Mouse (Mus musculus) gastrocnemius, postnatal 25 days (tissue): ENCODE measurements around the gene Sh2b3. TPM values are rescaled to one million over a fixed set of nuclear protein-coding genes. Genes with fewer than 3 reads are reported as not detected.
A peak's percentile ranks its signal among the peaks of the same experiment; 100 is the strongest.

ENCODE experiments used
- DNase-seq: peaks from one replicate; pipeline ENCODE4 v3.0.0; 2022
- total RNA-seq, 2 experiments: library from RNA; stranded (reverse); gene quantifications; 1 replicate in 1 of 2; 2 replicates in 1 of 2; pipeline ENCODE4 v1.2.3; 2021

Gene Sh2b3
- total RNA-seq, 2 experiments from 2014 or later = 12.1 to 14.9 TPM

GRCm38 (mm10) chr5:121823668-121824067, 13.8 kb downstream of the Sh2b3 start:
- DNase-seq = no peak

- DNase-seq = no peak
Measured at GRCm38 (mm10) chr5:121822786-121823505, 14.5 kb downstream of the Sh2b3 start.

GRCm38 (mm10) chr5:121821552-121821951, 15.9 kb downstream of the Sh2b3 start:
- DNase-seq = no peak

GRCm38 (mm10) chr5:121821116-121821515, 16.3 kb downstream of the Sh2b3 start:
- DNase-seq = no peak

DNA sequence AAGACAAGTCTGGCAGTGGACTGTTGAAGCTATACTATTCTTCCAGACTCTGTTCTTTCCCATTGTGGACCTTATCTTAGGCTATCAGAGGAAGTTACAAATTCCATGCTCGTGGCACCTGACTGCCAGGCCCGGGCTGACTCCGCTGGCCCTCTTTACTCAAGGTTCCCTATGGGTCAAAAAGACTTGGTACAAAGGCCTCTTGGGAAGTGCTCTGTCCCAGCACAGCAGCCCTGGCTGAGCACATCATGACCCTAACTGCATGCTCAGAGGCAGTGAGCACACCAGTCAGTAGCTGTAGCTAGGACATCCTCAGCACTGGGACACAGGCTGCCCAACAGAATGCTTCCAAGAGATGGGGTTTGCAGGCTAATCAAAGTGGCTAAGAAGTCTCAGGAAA, 16.8 kb downstream of the Sh2b3 start:
- no peak for DNase-seq

GRCm38 (mm10) chr5:121820161-121820560, 17.3 kb downstream of the Sh2b3 start:
- DNase-seq = no peak

DNA sequence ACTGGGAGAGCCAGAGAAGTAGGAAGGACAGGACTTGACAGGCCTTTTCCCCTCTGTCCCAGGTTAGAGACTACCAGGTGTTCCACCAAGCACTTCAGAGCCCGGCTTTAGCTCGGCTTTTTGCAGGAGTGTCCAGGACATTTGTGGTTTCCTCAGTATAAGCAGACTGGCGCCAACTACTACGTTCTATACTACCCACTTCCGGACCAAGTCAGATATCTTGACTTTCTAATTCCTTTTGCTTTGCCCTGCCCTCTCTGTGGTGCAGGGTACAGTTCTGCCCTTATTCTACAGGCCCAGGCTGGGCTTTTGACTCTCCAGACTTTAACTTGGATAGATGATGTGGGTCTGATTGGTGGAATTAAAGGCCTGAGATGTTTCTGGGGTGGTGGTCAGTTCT, 17.9 kb downstream of the Sh2b3 start:
- DNase-seq = no peak

DNA sequence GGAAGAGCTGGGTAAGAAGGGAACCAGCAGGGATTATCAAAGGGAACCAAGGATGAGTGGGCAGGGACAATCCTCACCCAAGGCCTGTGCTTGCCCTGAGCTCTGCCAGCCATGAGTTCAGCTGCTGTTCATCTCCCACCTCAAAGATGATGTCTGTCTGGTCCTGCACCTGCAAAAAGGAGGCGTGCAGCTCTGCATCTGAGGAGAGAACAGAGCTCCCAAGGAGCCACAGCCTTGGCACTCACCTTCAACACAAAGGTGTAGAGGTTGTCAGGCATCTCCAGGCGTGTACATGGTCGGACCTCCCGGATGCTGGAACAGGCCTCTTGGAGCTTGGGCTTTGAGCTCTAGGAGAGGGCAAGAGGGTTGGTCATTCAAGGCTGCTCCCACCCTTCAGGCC, 18.6 kb downstream of the Sh2b3 start:
- no peak for DNase-seq

- no peak for DNase-seq
Measured at GRCm38 (mm10) chr5:121818401-121818800, 19.0 kb downstream of the Sh2b3 start.

DNA sequence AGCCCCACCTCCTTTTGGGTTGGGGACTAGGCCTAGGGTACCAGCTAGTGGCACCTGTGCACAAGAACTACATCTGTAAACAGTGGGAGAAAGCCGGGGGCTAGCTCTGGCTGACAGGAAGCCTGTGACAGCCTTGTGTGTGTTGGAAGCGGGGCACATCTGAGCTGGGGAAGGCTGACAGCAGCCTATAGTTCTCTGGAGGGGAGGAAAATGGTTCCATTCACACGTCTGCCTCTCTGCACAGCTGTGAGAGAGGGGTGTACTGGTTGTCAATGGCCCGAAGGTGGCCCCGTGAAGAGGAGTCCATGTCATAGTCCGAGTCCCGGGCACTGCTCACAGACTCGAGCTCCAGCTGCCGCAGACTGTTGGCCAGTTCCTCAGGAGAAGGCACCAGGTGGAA, 19.9 kb downstream of the Sh2b3 start:
- no peak for DNase-seq

- no peak for DNase-seq
Measured at GRCm38 (mm10) chr5:121816611-121817010, 20.8 kb downstream of the Sh2b3 start.

DNA sequence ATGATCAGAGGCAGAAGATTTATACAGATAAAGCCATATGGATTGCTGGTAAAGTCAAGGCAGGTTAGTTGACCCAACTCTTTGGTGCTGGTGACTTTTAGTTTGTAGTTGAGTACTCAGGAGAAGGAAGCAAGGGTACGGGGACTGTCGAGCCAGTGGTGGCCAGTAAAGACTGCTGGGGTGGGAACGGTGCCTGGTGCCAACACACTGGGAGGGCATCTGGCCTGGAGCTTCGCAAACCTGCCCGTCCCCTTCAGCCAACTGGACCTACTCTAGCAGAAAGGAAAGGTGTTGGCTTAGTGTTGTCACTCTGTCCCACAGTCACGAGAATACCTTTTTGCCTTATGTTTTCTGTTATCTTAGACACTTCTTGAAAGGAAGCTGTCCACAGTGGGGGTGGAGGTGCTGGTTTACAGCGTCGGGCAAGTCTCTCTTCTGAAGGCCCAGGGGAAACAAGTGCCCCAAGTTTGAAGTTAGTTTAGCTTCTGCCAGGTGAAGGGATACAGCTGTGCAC, 21.5 kb downstream of the Sh2b3 start:
- DNase-seq = no peak

GRCm38 (mm10) chr5:121815067-121815466, 22.4 kb downstream of the Sh2b3 start:
- peak; percentile 53 for DNase-seq

GRCm38 (mm10) chr5:121813744-121814143, 23.7 kb downstream of the Sh2b3 start:
- DNase-seq = no peak

- DNase-seq = no peak
Measured at GRCm38 (mm10) chr5:121812526-121813243, 24.8 kb downstream of the Sh2b3 start.

GRCm38 (mm10) chr5:121811485-121811931, 25.9 kb downstream of the Sh2b3 start:
- no peak for DNase-seq

DNA sequence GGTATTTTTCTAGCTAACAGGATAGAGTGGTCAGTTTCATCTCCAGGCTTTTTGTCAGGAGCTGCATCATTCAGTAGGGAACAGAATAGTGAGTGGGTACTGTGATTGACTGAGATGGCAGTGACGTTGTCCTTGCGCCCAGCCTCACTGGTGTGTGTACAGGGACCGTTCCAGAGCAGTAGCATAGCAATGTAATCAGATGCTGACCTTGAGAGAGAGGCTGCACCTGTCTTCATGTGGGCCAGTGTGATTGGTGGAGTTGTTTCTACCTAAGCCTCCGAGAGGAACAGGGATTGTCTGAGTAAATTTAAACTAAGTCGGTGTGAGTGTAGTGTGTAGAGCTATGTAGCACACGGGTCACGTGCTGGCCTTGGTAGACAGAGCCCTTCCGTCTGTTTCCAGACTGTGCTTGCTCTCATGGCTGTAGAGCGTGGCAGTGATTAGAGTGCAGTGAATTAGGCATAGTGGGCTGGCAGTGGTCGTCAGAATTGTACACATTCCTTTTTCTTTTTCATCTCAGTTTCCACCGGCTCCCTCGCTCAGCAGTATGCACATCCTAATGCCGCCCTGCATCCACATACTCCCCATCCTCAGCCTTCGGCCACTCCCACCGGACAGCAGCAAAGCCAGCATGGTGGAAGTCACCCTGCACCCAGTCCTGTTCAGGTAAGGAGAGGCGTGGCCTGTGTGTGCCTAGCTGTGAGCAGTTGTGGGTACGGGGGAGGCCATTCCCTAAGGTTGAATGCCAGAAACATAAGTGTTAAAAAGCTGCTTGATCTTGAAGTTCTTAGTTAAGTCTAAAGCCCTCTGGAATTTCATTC, 26.9 kb downstream of the Sh2b3 start:
- no peak for DNase-seq

- DNase-seq = no peak
Measured at GRCm38 (mm10) chr5:121809667-121810224, 27.7 kb downstream of the Sh2b3 start.

DNA sequence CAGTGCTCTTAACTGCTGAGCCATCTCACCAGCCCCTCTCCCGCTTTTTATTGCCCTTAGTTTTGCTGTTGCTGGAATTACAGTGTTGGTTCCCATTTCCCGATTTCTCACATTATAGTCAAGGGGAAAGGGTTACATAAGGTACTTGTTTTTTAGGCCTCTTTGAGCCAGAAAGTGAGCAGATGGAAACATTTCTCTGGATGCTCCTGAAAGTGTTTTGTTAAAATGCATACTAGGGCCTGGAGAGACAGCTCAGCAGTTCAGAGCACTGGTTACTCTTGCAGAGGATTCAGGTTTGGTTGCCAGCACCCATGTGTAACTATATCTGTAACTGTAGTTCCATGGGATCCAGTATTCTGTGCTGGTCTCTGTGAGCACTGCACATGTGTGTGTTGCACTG, 29.2 kb downstream of the Sh2b3 start:
- no peak for DNase-seq

GRCm38 (mm10) chr5:121807186-121807585, 30.3 kb downstream of the Sh2b3 start:
- no peak for DNase-seq

DNA sequence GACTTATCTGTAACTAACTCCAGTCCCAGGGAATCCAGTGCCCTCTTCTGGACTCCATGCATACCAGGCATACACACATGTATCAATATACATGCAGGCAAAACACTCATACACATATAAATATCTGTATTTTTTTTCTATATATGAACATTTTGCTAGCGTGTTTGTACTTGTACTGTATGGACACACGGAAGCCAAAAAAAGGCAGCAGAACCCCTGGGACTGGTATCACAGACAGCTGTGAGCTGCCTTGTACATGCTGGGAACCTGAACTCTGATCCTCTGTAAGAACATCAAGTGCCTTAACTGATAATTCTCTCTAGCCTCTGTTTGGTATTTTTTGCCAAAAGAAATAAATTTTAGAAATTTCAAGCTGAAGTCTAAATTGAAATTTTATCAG, 39.0 kb downstream of the Sh2b3 start:
- no peak for DNase-seq

DNA sequence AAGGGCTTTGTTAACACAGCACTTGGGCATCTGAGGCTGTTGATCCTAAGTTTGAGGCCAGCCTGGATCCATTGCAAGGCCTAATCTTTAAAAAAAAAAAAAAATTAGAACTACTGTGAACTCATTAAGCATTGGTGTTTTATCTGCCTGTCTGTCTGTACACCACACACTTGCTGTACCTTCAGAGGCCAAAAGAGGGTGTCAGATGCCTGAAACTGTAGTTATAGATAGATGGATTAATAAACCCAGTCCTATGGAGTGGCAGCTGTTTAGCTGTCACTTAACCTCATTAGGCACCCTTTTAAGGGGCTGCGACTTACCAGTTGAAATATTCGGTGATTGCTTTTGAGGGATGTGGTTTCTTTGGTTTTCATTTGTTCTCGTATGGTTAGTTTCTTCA, 41.6 kb downstream of the Sh2b3 start:
- DNase-seq = no peak
